Mouse (Mus musculus) urinary bladder, postnatal 25 days (tissue): ENCODE measurements around the gene Ttc23.
A peak's percentile ranks its signal among the peaks of the same experiment; 100 is the strongest.

ENCODE experiments used
- DNase-seq: peaks from one replicate; pipeline ENCODE4 v3.0.0; 2022; ENCODE audit warnings: low spot score

Gene Ttc23

DNA sequence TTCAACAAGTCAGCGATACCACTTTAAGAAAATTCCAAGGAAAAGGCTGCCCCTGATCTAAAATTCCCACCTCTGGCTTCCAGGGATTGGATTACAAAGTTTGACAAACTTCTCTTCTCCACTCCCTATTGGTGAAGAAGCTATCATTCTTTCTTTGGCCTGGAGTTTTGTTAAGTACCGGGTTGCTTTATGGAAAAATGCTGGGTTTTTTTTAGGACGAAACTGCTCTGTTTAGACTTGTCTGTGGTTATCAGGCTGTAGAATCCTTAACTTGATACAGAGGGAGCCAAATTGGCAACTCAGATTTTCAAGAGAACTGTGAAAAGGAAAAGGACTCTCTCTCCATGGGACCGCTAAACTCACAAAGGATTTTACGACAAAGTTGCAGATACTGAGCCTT, at the start of gene Ttc23:
Gene Ttc23 (plus strand): TSS at position 134 of the 400 bp plus-strand sequence.
- DNase-seq = no peak

DNA sequence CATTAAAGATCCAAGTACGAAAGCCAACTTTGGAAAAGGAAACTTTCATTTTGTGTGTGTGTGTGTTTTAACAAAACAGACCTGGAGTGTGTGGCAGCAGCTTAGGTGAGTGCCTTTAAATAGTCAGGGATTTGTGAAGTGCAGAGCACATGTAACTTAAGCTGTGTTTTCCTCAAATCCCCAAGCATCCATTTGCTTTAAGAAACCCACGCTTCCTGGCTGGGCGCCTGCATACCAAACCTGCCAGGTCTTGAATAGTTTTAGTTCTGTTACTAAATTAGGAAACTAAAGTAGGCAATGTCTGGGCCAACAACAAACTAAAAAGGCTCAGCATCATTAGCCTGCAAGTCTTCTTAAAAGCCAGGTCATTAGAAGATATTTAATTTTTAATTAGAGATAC, 49.2 kb upstream of the Ttc23 start:
- DNase-seq = peak; percentile 26

DNA sequence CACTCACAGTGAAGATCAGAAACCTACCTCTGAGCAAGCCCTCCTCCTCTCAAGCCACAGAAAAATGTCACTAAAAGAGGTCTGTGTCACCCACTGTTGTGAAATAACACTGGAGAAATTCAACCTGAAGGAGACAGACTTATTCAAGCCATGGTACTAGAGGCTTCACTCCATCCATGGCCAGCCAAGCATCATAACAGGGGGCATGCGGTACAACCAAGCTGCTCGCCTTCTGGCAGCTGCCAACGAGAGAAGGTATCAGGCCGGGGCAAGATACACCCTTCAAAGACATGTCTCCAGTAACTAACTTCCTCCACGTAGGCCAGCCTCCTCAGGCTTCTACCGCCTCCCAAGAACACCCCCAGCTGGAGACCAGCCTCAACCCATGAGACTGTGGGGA, 42.1 kb upstream of the Ttc23 start:
- no peak for DNase-seq

DNA sequence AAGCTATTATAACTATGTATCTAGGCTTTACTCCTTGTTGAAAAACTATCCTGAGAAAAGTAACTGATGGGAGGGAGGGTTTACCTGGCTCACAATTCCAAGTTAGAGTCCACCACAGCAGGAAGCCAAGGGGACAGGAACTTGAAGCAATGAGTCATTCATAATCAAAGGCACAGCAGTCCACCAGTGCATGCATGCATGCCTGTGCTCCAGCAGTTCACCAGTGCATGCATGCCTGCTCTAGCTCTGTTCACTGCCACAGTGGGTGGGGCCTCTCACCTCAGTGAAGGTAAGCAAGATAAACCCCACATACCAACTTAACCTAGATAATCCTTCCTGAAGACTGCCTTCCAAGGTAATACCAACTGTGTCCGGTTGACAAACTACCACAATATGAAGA, 41.0 kb upstream of the Ttc23 start:
- DNase-seq = no peak

DNA sequence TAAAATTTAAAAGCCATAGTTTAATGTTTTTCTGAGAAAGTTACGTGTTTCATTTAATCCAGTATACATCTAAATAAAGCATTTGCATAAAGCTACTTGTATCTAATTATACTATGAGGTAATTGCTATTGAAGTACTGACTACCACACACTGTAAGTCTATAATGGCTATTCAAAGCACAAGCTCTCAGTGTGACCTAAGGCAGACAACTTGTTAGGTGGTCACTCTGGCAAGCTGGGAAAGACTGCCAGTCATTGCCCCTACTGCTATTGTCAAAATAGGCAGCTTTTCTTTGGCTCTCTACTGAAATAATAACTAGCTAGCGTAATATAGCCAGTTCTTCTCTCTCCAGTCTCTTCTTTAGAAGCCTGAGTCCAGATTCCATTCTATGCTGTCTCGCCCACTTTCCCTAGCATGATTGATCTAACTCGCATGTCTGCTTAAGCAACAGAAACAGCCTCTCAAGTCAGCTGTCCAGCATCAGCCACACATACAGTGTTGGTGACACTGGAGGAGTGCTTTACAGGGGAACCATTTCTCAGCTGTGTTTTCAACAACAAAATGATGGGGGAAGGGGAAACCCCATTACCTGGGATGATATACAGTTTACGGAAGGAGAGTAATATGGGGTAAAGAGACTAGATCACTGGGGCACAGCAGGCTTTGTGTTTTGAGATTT, 39.4 kb upstream of the Ttc23 start:
- no peak for DNase-seq

DNA sequence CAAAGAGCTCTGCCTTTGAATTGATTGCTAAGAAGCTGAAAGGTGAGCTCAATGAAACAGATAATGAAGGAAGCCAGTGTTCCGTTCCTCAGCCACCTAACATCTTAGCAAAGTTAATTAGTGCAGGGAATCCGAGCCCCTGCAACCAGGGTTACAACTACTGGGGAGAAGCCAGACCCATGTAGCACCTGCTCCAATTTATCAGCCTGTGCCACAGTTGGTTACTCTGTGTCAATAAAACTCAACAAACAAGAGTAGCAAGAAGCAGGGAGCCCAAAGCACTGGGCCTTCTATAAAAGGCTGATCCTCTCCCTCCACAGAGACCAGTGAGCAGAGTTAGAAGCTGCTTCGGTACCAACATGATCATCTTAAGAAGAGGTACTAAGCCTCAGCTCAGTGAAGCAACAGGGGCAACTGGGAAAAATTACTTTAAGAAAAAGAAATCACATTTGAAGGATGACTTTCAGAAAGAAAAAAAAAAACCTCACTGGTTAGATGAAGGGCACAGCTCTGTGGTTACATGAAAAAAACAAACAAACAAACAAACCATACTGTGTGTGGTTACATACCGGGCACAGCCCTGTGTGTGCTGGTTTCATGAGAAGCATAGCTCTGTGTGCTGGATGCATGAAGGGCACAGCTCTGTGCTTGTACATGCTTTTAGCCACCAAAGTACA, 38.7 kb upstream of the Ttc23 start:
- no peak for DNase-seq

DNA sequence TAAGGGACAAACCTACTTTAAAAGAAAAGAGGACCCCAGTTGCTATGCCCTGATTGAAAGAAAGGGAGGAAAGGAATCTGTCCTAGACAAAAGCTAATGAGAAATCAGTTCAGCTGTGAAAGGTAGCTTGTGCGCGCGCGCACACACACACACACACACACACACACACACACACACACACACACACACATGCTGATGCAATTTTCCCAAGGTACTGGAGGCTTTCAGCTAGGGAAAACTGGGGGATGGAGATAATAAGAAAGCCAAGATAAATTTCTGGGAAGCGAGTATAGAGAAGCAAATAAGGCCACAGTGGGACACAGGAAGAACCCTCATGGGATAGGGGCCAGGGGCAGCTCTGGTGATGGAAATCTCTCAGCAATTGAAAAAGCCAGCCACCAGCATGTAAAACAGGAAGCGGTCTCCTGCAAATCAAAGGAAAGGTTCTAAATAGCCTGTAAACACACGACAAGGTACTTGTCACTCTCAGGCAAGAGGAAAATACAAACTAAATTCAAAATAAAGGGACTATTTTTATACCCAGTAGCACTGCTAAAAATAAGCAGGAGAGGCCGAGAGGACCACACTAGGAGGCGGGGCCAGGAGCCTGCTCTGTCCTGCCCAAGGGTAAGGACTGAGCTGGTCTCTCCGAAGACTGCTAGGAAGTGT, 33.3 kb upstream of the Ttc23 start:
- DNase-seq = no peak

DNA sequence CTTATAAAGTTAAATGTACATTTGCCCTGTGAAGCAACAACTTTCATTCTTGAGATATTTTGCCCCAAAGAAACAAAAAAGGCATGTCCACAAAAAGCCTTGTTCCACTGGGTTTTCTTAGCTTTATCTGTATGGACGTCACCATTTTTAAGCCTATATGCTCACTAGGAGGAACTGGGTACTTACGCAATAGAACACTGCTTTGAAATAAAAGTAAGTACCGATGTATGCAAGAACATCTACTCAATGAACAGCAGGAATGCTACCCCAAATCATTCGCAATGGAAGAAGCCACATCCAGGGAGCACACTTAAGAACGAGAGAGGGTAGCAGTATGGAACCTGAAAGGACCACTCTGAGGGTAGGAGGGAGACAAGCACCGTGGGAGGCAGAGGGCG, 32.7 kb upstream of the Ttc23 start:
- DNase-seq = no peak

DNA sequence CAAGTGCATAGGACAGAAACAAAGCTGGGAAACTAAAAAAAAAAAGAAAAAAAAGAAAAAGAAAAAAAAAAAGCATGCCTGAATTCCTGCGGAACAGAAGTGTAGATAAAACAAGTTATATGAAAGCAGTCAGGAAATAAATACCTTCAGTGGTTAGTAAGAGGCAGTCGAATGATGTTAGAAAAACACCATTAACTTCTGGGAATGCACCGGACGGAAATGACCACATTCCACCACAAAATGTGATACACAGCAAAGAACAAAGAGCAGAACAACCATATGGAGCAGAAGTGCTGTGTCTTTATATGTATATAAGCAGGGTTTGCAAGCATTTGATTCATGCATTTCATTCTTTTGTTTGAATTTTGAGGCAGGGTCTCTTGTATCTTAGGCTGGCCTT, 30.3 kb upstream of the Ttc23 start:
- DNase-seq = no peak

DNA sequence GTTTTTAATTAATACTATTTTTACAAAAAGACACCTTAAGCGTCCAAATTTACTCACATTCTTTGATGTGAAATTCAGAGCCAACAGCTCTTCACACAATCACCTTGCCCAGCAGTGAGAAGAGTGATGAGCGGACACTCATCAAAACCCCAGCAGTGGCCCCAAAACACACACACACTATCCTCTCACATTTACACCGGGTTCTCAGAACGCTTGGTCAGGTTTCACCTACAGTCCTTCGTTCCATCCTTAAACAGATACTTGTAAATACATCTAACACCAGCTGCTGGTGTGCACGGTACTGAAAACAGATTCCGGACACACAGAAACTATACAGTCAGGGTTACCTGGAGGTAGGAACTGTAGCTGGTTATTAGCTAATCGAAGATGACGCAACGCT, 29.6 kb upstream of the Ttc23 start:
- DNase-seq = no peak

DNA sequence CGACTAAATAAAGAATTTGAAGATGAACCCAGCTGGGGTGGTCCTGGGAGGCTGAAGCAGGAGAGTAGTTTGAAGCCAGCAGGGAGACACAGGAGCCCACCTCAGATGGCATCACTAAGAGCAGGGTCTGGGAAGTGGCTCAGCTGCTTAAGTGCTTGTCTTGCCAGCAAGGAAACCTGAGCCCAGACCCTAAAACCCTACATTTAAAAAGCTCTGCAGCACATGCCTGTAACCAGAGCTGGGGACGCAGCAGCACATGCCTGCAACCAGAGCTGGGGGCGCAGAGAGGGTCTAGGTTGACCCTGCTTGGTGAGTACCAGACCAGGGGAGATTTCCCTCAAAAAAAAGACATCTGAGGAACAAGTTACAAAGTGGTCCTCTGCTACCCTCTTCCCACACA, 28.9 kb upstream of the Ttc23 start:
- DNase-seq = no peak

DNA sequence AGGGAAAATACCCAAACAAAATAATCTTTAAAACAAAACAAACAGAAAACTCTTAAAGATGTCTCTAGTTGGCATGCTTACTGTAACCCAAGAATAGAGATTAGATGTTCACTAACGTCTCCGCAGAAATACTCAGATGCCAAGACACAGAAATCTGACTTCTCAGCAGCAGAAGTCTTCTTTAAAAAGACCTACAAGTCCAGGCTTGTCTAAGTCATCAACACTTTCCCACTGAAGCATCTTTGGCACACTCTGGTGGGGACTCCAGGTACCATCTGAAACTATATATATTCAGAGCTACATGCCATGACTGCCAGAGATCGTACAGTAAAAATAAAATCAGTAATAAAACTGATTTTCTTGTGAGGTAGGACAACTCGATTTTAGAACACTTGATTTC, 27.4 kb upstream of the Ttc23 start:
- DNase-seq = no peak

DNA sequence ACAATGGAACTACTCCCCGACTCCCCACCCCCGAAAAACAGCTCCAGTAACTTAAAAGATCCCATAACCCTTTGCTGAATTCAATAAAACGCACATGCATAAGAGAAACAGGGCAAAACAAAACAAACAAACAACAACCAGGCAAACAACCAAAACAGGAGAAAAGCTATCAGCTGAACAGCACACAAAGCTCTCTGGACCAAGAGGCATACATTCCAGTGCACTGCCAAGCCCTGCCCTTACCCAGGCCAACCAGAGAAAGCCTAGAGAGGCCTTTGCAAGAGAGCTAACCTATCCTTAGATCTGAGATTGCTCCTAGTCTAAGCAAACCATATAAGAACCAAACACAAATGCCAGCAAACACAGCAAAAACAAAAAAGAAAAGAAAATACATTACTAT, 25.1 kb upstream of the Ttc23 start:
- no peak for DNase-seq

DNA sequence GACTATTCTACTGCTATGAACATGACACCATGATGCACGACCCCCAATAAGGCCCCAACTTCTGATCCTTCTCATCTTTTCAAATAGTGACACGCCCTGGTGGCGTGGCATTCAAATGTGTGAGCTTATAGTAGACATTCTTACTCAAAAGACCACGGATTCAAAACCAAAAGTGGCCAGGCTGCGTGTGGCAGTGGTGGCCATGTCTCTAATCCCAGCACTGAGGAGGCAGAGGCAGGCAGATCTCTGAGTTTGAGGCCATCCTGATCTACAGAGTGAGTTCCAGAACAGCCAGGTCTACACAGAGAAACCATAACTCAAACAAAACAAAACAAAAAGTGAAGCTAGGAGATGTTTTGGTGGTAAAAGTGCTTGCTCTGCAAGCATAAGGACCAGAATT, 20.5 kb upstream of the Ttc23 start:
- DNase-seq = no peak

DNA sequence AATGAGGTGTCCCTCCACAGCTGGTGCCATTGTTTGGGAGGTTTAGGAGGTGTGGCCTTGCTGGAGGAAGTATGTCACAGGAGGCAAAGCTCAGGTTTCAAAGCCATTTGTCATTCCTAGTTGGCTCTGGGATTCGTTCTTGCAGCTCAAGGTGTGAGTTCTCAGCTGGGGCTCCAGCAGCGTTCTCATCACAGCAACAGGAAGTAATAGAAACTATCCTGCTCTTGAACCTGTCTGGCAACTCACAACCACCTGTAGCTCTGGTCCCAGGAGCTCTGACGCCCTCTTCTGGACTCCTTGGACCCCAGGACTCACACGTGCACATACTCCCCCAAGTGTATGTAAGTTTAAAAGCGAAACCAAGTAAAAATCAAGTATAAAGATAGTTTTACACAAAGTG, 17.5 kb upstream of the Ttc23 start:
- no peak for DNase-seq

DNA sequence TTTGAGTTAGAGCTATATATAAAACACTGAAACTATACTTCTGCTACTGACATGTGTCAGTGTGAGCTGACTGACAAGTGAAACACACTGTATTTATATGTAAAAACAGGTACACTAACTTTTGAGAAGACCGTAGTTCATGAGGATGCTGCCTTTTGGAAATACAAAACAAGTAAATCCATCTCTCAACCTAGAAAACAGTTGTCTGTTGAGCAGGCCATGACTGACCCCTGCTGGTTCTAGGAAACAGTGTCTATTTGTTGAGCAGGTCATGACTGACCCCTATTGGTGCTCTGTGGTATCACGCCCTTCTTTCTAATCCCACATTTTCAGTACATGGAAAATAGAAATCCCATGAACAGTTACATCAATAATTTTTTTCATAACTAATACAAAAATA, 16.4 kb upstream of the Ttc23 start:
- peak; percentile 61 for DNase-seq

DNA sequence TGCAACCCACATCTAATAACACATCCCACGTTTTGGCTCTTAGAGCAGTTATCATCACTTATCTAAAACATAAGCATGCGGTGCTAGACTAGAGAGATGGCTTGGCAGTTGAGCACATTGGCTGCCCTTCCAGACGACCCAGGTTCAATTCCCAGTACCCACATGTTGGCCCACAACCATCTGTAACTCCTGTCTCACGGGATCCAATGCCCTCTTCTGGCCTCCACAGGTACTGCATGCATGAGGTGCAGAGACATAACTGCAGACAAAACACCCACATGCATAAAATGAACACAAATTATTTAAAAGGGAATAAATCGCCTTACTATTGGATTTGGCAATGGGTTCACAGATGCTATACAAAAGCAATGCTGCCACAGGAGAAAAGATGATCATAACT, 14.8 kb upstream of the Ttc23 start:
- no peak for DNase-seq

DNA sequence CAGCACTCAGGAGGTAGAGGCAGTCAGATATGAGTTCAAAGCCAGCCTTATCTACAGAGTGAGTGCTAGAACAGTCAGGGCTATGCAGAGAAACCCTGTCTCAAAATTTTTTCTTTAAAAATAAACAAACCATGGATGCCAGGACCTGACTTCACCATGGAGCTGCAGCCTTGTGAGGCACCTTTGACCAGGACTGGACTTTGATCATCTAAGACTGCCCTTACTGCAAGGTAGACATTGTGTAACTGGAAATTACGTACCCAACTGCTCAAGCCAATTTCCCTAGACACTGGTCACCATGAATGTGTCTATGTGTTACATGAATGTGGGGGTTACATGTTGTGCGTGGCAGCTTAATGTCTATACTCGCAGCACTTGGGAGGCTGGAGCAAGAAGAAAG, 13.0 kb upstream of the Ttc23 start:
- no peak for DNase-seq

DNA sequence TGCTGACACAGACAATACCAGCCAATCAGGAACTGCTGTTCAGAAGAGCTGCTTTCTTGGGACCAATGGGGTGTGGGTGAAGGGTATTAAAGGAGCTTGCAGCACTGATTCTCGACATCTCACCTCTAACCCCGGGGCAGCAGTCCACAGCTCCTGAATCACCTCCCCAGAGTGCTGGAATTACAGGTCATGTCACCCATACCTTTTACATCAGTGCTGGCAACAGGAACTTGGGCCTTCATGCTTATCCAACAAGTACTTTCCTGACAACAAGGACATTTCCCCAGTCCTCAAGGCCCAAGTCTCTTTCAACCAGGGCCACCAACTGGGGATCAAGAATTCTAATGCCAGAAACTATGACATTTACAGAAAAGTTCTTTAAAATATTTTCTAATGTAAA, 11.0 kb upstream of the Ttc23 start:
- no peak for DNase-seq

DNA sequence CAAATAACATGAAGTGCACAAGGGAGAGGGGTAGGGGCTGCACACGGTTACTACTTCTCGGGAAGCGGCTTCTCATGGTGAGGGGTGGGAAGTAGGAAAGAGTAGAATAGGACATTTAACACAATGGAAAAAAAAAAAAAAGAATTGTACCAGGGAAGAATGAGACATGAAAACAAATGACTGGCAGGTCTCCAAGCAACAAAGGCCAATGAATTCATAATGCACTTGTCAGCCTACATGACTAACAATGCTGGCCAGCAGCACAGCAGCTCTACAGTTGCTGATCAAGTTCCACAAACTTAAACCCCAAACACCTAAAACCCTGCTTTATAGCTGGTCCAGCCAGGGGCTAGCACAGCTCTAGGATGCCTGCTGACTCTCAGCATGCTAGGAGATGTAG, 8.2 kb upstream of the Ttc23 start:
- DNase-seq = no peak

DNA sequence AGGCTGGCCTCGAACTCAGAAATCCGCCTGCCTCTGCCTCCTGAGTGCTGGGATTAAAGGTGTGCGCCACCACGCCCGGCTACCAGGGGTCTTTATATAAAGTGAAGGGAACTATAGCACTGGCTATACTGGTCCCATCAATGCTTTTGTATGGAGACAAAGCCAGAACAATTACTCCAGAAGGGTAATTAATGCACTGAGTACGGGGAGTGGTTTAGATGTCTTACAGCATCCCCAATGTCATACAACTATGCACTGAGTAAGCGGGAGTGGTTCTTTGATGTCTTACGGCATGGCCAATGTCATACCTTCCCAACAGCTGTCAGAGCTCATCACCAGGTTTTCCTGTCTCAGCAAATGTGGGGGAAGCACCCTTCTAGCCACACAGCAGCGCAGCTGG, 4.3 kb upstream of the Ttc23 start:
- no peak for DNase-seq

DNA sequence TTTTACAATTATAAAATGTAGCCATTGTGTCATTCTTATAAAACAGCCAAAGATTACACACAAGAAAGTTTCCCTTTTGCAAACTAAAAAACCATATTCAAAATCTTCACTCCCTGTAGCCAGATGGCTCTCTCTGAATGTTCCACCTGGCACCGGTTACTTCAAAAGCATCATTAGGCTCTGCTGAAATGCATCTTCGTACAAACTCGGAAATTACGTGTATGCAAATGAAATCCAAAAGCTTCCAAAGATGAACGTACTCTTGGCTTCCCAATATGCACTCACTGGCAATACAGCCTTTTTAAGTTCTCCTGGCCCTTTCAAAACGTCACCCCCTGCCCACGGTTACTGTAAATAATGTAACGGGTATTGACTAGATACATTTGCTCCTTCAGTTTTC, 2.9 kb upstream of the Ttc23 start:
- no peak for DNase-seq

DNA sequence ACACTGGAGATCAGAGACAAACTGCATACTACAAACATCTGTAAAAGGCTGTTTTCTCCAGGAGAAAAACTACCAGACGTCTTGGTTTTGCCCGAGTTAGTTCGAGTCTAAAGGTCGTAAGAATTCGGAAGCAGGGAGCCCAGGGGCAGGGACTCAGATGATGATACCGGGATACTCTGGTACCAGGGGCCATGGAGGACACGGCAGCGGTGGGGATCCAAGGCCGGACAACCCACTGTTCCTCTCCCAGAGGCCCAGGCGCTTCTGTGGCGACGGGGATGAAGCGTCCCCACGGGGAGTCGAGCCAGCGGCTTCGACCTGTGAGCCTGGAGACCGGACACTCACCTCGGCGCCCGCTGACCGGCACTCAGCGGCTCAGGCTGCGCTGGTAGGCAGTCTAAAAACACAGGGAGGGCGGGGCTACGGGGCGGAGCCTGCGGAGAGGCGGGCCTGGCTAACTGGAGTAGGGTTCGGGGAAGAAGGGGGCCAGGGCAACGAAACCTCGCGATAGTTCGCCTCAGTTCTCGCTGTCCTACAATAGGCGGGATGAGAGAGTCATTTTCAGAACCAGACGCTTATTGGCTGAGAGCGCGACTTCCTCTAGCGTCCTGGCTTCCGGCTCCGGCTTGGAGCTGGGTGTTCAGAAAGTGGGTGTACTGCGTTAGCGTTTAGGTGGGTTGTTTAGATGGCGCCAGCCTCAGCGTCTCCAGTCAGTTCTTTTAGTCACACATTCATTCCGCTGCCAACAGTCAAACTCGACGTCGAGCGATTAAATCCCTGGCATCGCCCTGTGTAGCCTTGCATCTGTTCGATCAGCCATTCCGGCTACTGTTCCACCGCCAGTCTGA, 2.2 kb upstream of the Ttc23 start, which contains the start of gene Lrrc28:
Gene Lrrc28 (minus strand): TSS at position 436 of the 848 bp plus-strand sequence.
- DNase-seq = peak; percentile 96
